Mouse (Mus musculus) ovary, postnatal 10 days (tissue): ENCODE measurements around the gene Ly6g6c.
A peak's percentile ranks its signal among the peaks of the same experiment; 100 is the strongest.

Experiments used
- DNase-seq: peaks from one replicate; pipeline ENCODE4 v3.0.0; 2022; ENCODE audit warnings: low spot score

Ly6g6c gene

GRCm38 (mm10) chr17:35083929-35084497 is 18.8 kb downstream of the Ly6g6c start:
- DNase-seq, result no peak

- DNase-seq, result no peak
These were observed 20.1 kb downstream of the Ly6g6c start, which contains the start of gene Ly6g6f for GRCm38 (mm10) chr17:35085208-35085865. Gene Ly6g6f, minus strand, starts transcription at chr17:35085610.

GRCm38 (mm10) chr17:35088151-35088550 is 23.0 kb downstream of the Ly6g6c start:
- no peak for DNase-seq

GRCm38 (mm10) chr17:35088825-35089644 is 23.8 kb downstream of the Ly6g6c start, which contains the start of gene Abhd16a:
Gene Abhd16a, plus strand, starts transcription at chr17:35089263.
- peak; percentile 93 for DNase-seq

GRCm38 (mm10) chr17:35090166-35090932 is 25.2 kb downstream of the Ly6g6c start:
- DNase-seq, result no peak

GRCm38 (mm10) chr17:35092403-35093198 is 27.4 kb downstream of the Ly6g6c start:
- no peak for DNase-seq

- no peak for DNase-seq
These were observed 29.5 kb downstream of the Ly6g6c start for GRCm38 (mm10) chr17:35094475-35095365.

- no peak for DNase-seq
These were observed 31.4 kb downstream of the Ly6g6c start for GRCm38 (mm10) chr17:35096597-35096996.

- DNase-seq, result no peak
These were observed 32.0 kb downstream of the Ly6g6c start for GRCm38 (mm10) chr17:35097164-35097655.

GRCm38 (mm10) chr17:35100196-35100765 is 35.1 kb downstream of the Ly6g6c start:
- DNase-seq, result no peak

GRCm38 (mm10) chr17:35101161-35101560 is 36.0 kb downstream of the Ly6g6c start:
- no peak for DNase-seq

- no peak for DNase-seq
These were observed 37.1 kb downstream of the Ly6g6c start for GRCm38 (mm10) chr17:35102299-35102698.

- no peak for DNase-seq
These were observed 38.1 kb downstream of the Ly6g6c start for GRCm38 (mm10) chr17:35103221-35103690.

DNA sequence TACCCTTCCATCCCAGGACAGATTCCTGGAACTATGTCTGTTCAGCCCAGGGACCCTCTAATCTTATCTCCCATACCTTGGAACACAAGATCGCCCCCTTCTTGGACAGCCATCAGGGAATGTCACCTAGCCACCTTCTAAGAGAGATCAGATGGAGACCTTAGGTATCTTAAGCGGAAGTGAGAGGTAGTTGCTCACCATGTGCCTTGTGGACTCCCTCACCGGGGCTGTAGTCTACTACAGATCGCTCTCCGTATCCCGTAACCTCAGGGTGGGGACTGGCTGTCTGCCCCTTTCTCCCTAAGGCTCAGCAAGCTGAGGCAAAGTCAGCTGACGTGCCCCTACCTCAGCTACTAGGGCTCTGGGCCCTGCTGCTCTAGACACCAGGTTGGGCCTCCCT is 38.9 kb downstream of the Ly6g6c start:
- no peak for DNase-seq

DNA sequence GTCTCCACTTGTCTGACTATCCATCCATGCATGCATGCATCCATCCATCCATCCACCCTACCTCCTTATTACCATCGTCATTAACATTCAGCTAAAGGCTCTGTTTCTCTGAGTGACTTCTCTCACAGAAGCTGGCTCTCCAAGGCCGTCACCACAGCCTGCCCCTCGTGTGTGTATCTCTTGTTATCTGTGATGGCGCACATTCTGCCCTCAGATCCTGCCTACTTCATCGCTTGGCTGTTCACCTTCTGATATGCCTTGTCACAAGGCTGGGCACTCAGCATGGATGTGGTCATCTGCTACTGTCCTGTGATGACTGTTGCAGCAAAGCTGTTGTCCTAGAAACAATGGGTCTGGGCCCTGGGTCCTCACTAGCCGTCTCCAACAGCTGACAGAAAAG is 39.6 kb downstream of the Ly6g6c start:
- DNase-seq, result no peak

DNA sequence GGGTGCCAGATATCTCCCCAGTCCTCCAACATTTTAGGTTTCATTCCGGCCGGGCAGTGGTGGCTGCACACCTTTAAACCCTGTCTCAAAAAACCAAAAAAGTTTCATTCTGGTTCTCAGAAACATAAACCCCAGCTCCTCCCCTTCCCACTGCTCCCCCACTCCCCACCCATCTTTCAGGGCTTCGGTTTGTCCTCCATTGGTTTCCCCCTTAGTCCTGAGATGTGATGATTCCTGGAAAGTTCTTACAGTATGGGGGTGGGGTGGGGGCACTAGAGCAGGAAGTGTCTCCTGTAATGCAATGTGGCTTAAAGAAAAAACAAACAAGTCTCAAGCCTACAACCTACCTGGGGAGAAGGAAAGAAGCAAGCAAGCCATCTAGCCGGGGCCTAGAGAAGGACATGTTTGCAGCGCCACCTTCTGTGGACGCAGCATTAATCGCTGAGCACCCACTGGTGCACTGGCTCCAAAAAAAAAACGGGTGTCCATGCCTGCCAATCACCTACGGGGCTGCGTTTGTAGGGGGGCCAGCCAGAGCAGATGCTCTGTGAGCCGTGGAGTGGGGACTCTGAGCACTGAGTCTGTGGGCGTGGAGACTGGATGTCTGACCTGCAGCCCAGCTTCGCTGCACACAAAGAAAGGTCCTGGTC is 40.7 kb downstream of the Ly6g6c start:
- DNase-seq, result no peak

GRCm38 (mm10) chr17:35106522-35106921 is 41.3 kb downstream of the Ly6g6c start:
- no peak for DNase-seq

DNA sequence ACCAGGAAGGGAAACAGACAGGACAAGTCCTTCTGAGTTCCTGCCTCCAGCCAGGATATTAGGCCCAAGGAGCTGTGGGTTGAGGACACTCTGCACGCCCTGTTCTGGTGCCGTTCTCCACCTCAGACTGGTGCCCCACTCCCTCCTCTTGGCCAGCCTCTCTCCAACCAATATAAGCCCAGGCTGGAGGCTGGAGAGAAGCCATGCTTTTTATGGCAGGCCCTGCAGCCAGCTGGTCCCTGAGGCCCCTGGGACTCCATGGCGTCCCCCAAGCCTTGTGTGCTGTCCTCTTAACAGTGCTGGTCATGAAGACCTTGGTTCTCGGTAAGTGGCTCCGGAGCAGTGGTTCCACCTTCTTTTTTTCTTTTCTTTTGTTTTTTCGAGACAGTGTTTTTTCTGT is 42.9 kb downstream of the Ly6g6c start, which contains the start of gene Ly6g5c:
Ly6g5c (plus strand) TSS at position 183 of the 400 bp plus-strand sequence.
- DNase-seq, result no peak

- no peak for DNase-seq
These were observed 46.6 kb downstream of the Ly6g6c start for GRCm38 (mm10) chr17:35111774-35112173.
